Mouse (Mus musculus): ENCODE data around the gene Clba1. TPM values are rescaled to one million over a fixed set of nuclear protein-coding genes. Genes with fewer than 3 reads are reported as not detected.
A peak's percentile ranks its signal among the peaks of the same experiment; 100 is the strongest.

Clba1 gene
- polyA plus RNA-seq, 1 experiment from 2014 or later: 7.0 TPM

DNA sequence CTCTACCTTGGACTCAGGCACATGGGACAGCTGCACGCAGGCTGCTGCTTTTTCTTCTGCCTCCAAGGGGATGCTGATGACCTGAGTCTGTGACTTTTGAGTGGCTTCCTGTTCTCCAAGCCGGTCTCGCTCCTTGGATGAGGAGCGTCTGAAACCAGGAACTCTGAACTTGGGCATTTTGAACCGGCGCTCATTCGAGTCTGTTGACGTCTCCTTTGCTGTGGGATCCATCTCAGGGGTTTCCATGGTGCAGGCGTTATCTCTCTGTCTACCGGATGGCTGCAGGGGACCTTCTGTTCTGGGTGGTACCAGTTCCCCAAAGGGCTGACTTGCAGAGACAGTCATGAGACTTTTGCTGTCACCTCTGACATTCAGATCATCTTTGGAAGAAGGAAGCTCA, 34.3 kb upstream of the Clba1 start:
- WGBS: 94% methylated on average over 10 of the region's 10 CpGs

DNA sequence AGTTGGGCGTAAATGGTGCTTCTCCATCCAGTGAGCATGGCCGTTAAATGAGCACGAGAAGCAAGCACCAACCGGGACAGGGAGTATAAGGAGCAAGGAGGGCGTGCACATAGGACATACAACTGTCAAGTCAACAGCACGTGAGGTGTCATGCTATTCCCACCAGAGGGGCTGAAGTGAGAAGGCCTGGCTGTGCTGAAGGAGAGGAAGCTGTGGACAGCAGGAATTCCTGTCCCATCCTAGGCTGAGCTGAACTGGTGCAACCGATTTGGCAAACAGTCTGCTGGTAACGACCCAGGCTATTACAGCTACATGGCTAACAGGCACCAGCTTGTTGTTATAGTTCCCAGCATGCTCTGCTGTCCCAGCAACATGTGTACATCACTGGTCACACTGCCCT, 17.7 kb upstream of the Clba1 start:
- Histone ChIP-seq H3K4me3 (ENCODE audit: low read depth, low read length) (no peak overlapping the region), H3K4me1 (ENCODE audit: control insufficient read depth, insufficient read depth, low read length) (peaks cover 7% of the 10 kb centered on the region; the same call in 1 of the 2 replicates), H3K27me3 (ENCODE audit: control insufficient read depth, insufficient read depth, low read length) (no peaks in the 10 kb centered on the region), H3K4me2 (ENCODE audit: low read depth, severe bottlenecking) (no peak overlapping the region), H3K9me3 (ENCODE audit: control insufficient read depth, low read length) (no peaks in the 10 kb centered on the region), H3K9ac (ENCODE audit: low read length) (no peak overlapping the region), H3K27ac (replicated peaks; ENCODE audit: low read depth, low read length) (no peak overlapping the region), H3K36me3 (ENCODE audit: control insufficient read depth, insufficient read depth, low read length) (no peaks in the 10 kb centered on the region)
- 66% methylated on average over 8 of the region's 8 CpGs for WGBS
- DNase-seq (ENCODE audit: low spot score): no peak
- ATAC-seq (ENCODE audit: insufficient number of reproducible peaks, low FRiP score, low TSS enrichment, low read depth): no peak

More for the DNA sequence above, 34.3 kb upstream of the Clba1 start:
- DNase-seq (ENCODE audit: low spot score): no peak
- H3K27ac ChIP-seq (replicated peaks; ENCODE audit: low read depth, low read length): no peak overlapping the region
- no peaks in the 10 kb centered on the region for H3K9me3 ChIP-seq (ENCODE audit: control insufficient read depth, low read length)
- no peak overlapping the region for H3K4me3 ChIP-seq (ENCODE audit: low read depth, low read length)
- no peaks in the 10 kb centered on the region for H3K27me3 ChIP-seq (ENCODE audit: control insufficient read depth, insufficient read depth, low read length)
- no peaks in the 10 kb centered on the region for H3K36me3 ChIP-seq (ENCODE audit: control insufficient read depth, insufficient read depth, low read length)
- H3K4me1 ChIP-seq (ENCODE audit: control insufficient read depth, insufficient read depth, low read length): no peaks in the 10 kb centered on the region
- H3K4me2 ChIP-seq (ENCODE audit: low read depth, severe bottlenecking): no peak overlapping the region
- no peak overlapping the region for H3K9ac ChIP-seq (ENCODE audit: low read length)
- ATAC-seq (ENCODE audit: insufficient number of reproducible peaks, low FRiP score, low TSS enrichment, low read depth): no peak

DNA sequence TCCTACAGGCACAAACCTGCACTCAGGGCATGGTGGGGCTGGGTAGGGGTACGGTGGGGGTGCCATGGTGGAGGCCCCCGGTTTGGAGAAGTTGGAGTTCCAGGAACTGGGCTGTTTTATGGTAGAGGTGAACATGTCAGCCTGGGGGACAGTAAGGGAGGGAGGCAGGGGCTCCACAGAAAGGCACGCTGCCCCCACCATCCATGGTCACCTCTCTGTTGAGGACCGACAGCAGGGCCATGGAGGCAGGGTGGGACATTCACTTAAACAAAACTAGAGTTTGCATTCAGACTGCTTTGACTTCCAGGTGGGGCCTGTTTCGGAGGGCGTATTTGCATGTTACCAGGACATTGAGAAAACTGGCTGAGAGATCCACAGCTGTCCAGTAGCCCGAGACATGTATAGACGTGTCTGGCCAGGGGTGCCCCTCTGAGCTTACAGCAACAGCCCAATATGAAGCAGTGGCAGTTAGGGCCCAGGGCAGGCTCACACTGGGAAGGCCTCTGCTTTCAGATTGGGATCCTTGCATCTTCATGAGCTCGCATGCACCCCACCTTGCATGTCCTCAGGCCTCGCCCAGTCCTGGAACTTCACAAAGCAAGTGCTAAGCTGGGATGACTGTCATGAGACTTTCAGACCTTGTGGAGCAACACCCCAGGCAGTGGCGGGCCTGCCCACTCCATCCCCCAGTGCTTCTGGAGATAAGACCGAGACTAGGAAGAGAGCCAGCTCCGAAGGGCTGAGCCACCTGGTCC, 15.0 kb upstream of the Clba1 start:
- no peak overlapping the region for H3K4me2 ChIP-seq (ENCODE audit: low read depth, severe bottlenecking)
- 0 out of 2 replicates have a peak overlapping the region, but pooled peaks have one; percentile 27 for H3K9ac ChIP-seq (ENCODE audit: low read length)
- ATAC-seq (ENCODE audit: insufficient number of reproducible peaks, low FRiP score, low TSS enrichment, low read depth): no peak
- 69% methylated on average over 13 of the region's 13 CpGs for WGBS
- H3K9me3 ChIP-seq (ENCODE audit: control insufficient read depth, low read length): no peaks in the 10 kb centered on the region
- no peak overlapping the region for H3K27ac ChIP-seq (replicated peaks; ENCODE audit: low read depth, low read length)
- H3K27me3 ChIP-seq (ENCODE audit: control insufficient read depth, insufficient read depth, low read length): no peaks in the 10 kb centered on the region
- no peaks in the 10 kb centered on the region for H3K36me3 ChIP-seq (ENCODE audit: control insufficient read depth, insufficient read depth, low read length)
- peaks cover 9% of the 10 kb centered on the region; the same call in 1 of the 2 replicates for H3K4me1 ChIP-seq (ENCODE audit: control insufficient read depth, insufficient read depth, low read length)
- no peak for DNase-seq (ENCODE audit: low spot score)
- no peak overlapping the region for H3K4me3 ChIP-seq (ENCODE audit: low read depth, low read length)

DNA sequence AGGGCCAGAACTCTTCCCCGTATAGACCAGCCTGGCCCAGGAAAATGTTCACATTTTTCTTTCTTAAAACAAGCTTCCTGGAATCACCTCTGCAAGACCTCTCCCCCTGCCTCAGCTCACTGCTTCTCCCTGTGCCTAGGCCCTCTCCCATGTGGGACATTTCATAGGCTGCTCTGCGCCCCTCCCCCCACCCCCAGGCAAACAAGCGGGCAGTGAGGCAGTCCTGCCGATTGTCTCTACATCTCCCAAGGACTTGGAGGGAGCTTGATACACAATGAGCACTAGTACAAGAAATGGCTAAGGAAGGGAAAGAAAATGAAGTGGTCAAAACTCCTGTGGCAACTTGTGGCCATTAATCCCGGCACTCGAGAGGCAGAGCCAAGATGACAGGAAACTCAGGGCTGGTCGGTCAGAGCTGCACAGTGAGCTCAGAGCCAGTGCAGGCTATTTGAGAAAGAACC, 14.4 kb upstream of the Clba1 start:
- H3K4me3 ChIP-seq (ENCODE audit: low read depth, low read length): no peak overlapping the region
- no peak overlapping the region for H3K27ac ChIP-seq (replicated peaks; ENCODE audit: low read depth, low read length)
- no peaks in the 10 kb centered on the region for H3K9me3 ChIP-seq (ENCODE audit: control insufficient read depth, low read length)
- WGBS: 30% methylated on average over 7 of the region's 7 CpGs
- ATAC-seq (ENCODE audit: insufficient number of reproducible peaks, low FRiP score, low TSS enrichment, low read depth) (no peak), DNase-seq (ENCODE audit: low spot score) (no peak)
- H3K36me3 ChIP-seq (ENCODE audit: control insufficient read depth, insufficient read depth, low read length): no peaks in the 10 kb centered on the region
- H3K9ac ChIP-seq (ENCODE audit: low read length): 0 out of 2 replicates have a peak overlapping the region, but pooled peaks have one; percentile 27
- H3K27me3 ChIP-seq (ENCODE audit: control insufficient read depth, insufficient read depth, low read length): no peaks in the 10 kb centered on the region
- peaks cover 9% of the 10 kb centered on the region; the same call in 1 of the 2 replicates for H3K4me1 ChIP-seq (ENCODE audit: control insufficient read depth, insufficient read depth, low read length)
- no peak overlapping the region for H3K4me2 ChIP-seq (ENCODE audit: low read depth, severe bottlenecking)

DNA sequence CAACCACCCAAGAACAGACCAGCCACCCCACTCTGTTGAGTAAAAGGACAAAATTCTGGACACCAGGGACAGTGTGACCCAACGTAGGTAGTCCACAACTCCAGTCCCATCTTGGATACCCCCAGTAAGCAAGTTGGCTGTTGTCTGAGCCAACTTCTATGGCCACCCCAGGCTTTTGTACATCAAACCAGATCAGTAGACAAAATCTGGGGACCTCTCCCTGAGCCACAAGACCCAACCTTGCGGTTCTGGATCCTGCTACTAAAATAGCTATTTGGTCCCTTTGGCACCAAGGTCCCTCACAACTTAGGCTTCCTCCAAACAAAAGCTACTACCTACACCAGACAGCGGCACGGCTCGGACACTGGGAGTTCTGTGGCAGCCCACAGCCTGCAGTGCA, 13.7 kb upstream of the Clba1 start:
- Histone ChIP-seq H3K9me3 (ENCODE audit: control insufficient read depth, low read length) (no peaks in the 10 kb centered on the region), H3K4me3 (ENCODE audit: low read depth, low read length) (no peak overlapping the region), H3K4me1 (ENCODE audit: control insufficient read depth, insufficient read depth, low read length) (peaks cover 9% of the 10 kb centered on the region; the same call in 1 of the 2 replicates), H3K4me2 (ENCODE audit: low read depth, severe bottlenecking) (no peak overlapping the region), H3K27ac (replicated peaks; ENCODE audit: low read depth, low read length) (no peak overlapping the region), H3K36me3 (ENCODE audit: control insufficient read depth, insufficient read depth, low read length) (no peaks in the 10 kb centered on the region), H3K9ac (ENCODE audit: low read length) (no peak overlapping the region), H3K27me3 (ENCODE audit: control insufficient read depth, insufficient read depth, low read length) (no peaks in the 10 kb centered on the region)
- DNase-seq (ENCODE audit: low spot score) (no peak), ATAC-seq (ENCODE audit: insufficient number of reproducible peaks, low FRiP score, low TSS enrichment, low read depth) (no peak)
- 93% methylated on average over 5 of the region's 5 CpGs for WGBS

DNA sequence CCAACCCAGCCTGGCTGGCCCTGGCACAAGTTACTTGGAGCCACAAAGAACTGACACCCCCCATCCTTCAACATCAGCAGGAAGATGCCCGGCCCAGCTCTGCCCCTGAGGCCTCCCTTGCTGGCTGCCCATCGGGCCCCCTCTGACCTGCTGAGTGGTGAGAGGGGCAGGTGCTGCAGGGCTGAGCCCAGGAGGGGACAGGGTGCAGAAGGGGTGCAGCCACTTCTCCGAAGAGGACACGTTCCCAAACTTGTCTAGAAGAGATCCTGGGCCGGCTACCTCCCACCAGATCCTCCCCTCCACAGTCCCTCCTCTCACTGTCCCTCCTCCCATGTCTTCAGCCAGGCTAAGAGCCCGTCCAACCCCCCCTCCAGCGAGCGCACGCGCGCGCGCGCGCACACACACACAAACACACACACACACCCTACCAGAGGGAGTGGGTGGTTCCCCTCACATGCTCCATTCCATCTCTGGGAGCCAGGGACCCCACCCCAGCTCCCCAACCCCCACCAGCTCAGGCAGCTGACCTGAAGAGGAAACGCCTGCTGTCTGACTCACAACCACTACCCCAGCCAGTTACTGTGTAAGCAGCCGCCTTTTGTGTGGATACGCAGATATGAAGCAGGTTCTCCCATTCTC, 13.2 kb upstream of the Clba1 start:
- ATAC-seq (ENCODE audit: insufficient number of reproducible peaks, low FRiP score, low TSS enrichment, low read depth) (no peak), DNase-seq (ENCODE audit: low spot score) (no peak)
- H3K4me1 ChIP-seq (ENCODE audit: control insufficient read depth, insufficient read depth, low read length): peaks cover 8% of the 10 kb centered on the region; the same call in 1 of the 2 replicates
- H3K36me3 ChIP-seq (ENCODE audit: control insufficient read depth, insufficient read depth, low read length): no peaks in the 10 kb centered on the region
- H3K9me3 ChIP-seq (ENCODE audit: control insufficient read depth, low read length): no peaks in the 10 kb centered on the region
- H3K4me3 ChIP-seq (ENCODE audit: low read depth, low read length): no peak overlapping the region
- WGBS: 72% methylated on average over 18 of the region's 18 CpGs
- H3K9ac ChIP-seq (ENCODE audit: low read length): no peak overlapping the region
- no peak overlapping the region for H3K4me2 ChIP-seq (ENCODE audit: low read depth, severe bottlenecking)
- H3K27me3 ChIP-seq (ENCODE audit: control insufficient read depth, insufficient read depth, low read length): 0 out of 2 replicates have a peak, but pooled peaks cover 1% of the 10 kb centered on the region
- H3K27ac ChIP-seq (replicated peaks; ENCODE audit: low read depth, low read length): no peak overlapping the region

DNA sequence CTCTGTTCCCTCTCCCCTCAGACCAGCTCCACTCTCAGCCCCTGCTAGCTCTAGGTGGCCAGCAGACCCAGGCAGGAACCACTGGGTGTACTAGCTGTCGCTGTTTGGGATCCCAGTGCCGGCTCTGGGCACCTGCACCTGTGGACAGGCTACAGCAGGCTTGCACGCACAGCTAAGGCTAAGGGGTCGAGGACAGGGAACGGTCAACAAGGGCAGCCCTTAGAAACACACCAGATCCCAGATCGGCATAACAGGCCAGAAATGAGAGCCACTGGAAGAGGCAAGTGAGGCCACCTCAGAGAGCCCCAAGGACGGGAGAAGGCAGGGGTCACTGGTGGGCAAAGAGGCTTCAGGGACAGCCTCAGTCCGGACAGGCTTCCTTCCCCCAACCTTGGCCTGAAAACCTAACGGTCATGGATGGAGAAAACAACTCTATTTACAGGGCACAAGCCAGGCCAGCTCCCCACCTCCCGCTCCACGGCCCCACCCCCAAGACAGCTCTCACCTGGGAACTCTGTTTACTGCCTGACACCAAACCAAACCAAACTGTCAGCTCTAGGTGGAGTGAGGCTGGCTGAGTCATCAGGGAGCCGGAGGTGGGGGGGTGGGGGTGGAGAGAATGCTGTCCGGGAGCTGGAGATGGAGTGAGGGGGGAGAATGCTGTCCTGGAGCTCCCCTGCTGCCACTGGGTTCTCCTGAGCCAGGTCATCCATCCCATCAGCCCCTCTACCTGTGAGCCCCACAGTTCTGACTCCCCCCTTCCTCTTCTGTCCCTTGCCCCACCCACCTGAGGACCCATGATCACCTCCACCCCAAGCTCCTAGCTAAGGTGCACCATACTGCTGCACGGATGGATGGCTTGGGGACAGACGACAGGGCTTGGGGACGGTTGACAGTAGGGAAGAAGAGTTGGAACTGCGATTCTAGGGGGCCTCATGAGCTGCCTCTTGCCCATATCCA, 11.9 kb upstream of the Clba1 start:
- H3K4me1 ChIP-seq (ENCODE audit: control insufficient read depth, insufficient read depth, low read length): peaks cover 7% of the 10 kb centered on the region; the same call in 1 of the 2 replicates
- 40% methylated on average over 17 of the region's 17 CpGs for WGBS
- no peaks in the 10 kb centered on the region for H3K9me3 ChIP-seq (ENCODE audit: control insufficient read depth, low read length)
- DNase-seq (ENCODE audit: low spot score): no peak
- H3K4me2 ChIP-seq (ENCODE audit: low read depth, severe bottlenecking): no peak overlapping the region
- ATAC-seq (ENCODE audit: insufficient number of reproducible peaks, low FRiP score, low TSS enrichment, low read depth): no peak
- H3K27ac ChIP-seq (replicated peaks; ENCODE audit: low read depth, low read length): no peak overlapping the region
- peaks cover 12% of the 10 kb centered on the region; the same call in 1 of the 2 replicates for H3K27me3 ChIP-seq (ENCODE audit: control insufficient read depth, insufficient read depth, low read length)
- H3K4me3 ChIP-seq (ENCODE audit: low read depth, low read length): no peak overlapping the region
- 0 out of 2 replicates have a peak overlapping the region, but pooled peaks have one; percentile 4 for H3K9ac ChIP-seq (ENCODE audit: low read length)
- H3K36me3 ChIP-seq (ENCODE audit: control insufficient read depth, insufficient read depth, low read length): no peaks in the 10 kb centered on the region
